Mouse (Mus musculus): ENCODE data around the gene Nolc1. TPM values are rescaled to one million over a fixed set of nuclear protein-coding genes. Genes with fewer than 3 reads are reported as not detected.

The Nolc1 gene
- polyA plus RNA-seq, 1 experiment from 2014 or later = 93.5 TPM

GRCm38 (mm10) chr19:46068054-46068453 lies 7.6 kb upstream of the Nolc1 start:
- ATAC-seq (ENCODE audit: low FRiP score, low read depth) = no peak
- Histone ChIP-seq H3K4me1 (no peaks in the 10 kb centered on the region), H3K27me3 (no peaks in the 10 kb centered on the region), H3K9me3 (no peaks in the 10 kb centered on the region), H3K27ac (no peak overlapping the region), H3K9ac (no peak overlapping the region), H3K4me2 (replicated peaks) (no peak overlapping the region), H3K4me3 (no peak overlapping the region), H3K36me3 (peaks cover 98% of the 10 kb centered on the region)
- WGBS = 77% methylated on average over 10 of the region's 10 CpGs

GRCm38 (mm10) chr19:46073285-46073684 lies 2.4 kb upstream of the Nolc1 start:
- no peak overlapping the region for H3K27ac ChIP-seq
- H3K27me3 ChIP-seq = no peaks in the 10 kb centered on the region
- no peak overlapping the region for H3K4me2 ChIP-seq (replicated peaks)
- ATAC-seq (ENCODE audit: low FRiP score, low read depth) = no peak
- no peaks in the 10 kb centered on the region for H3K9me3 ChIP-seq
- H3K36me3 ChIP-seq = peaks cover 59% of the 10 kb centered on the region
- peaks cover 13% of the 10 kb centered on the region for H3K4me1 ChIP-seq
- no peak overlapping the region for H3K4me3 ChIP-seq
- H3K9ac ChIP-seq = no peak overlapping the region; the same call in 1 of the 2 replicates
- 84% methylated on average over 7 of the region's 7 CpGs for WGBS

GRCm38 (mm10) chr19:46074266-46074665 lies 1.4 kb upstream of the Nolc1 start:
- Histone ChIP-seq H3K27me3 (no peaks in the 10 kb centered on the region), H3K4me1 (peaks cover 13% of the 10 kb centered on the region), H3K4me3 (no peak overlapping the region), H3K9me3 (no peaks in the 10 kb centered on the region), H3K4me2 (replicated peaks) (no peak overlapping the region), H3K9ac (no peak overlapping the region), H3K27ac (no peak overlapping the region), H3K36me3 (peaks cover 61% of the 10 kb centered on the region)
- ATAC-seq (ENCODE audit: low FRiP score, low read depth) = no peak
- 94% methylated on average over 5 of the region's 5 CpGs for WGBS

- Histone ChIP-seq H3K9ac (no peak overlapping the region), H3K36me3 (peaks cover 62% of the 10 kb centered on the region), H3K9me3 (no peaks in the 10 kb centered on the region), H3K27me3 (no peaks in the 10 kb centered on the region), H3K27ac (no peak overlapping the region), H3K4me2 (replicated peaks) (no peak overlapping the region), H3K4me3 (no peak overlapping the region), H3K4me1 (peaks cover 13% of the 10 kb centered on the region)
- no peak for ATAC-seq (ENCODE audit: low FRiP score, low read depth)
- WGBS = 57% methylated on average over 3 of the region's 3 CpGs
These were observed 2.9 kb downstream of the Nolc1 start for GRCm38 (mm10) chr19:46078535-46078934.

GRCm38 (mm10) chr19:46085185-46085584 lies 9.5 kb downstream of the Nolc1 start:
- no peaks in the 10 kb centered on the region for H3K4me1 ChIP-seq
- no peak overlapping the region for H3K4me2 ChIP-seq (replicated peaks)
- H3K27me3 ChIP-seq = no peaks in the 10 kb centered on the region
- 95% methylated on average over 8 of the region's 8 CpGs for WGBS
- H3K27ac ChIP-seq = no peak overlapping the region
- H3K36me3 ChIP-seq = peaks cover 59% of the 10 kb centered on the region
- H3K9me3 ChIP-seq = no peaks in the 10 kb centered on the region
- no peak for ATAC-seq (ENCODE audit: low FRiP score, low read depth)
- H3K9ac ChIP-seq = no peak overlapping the region
- H3K4me3 ChIP-seq = no peak overlapping the region

GRCm38 (mm10) chr19:46086337-46086736 lies 10.7 kb downstream of the Nolc1 start:
- Histone ChIP-seq H3K4me3 (no peak overlapping the region), H3K27ac (no peak overlapping the region), H3K27me3 (no peaks in the 10 kb centered on the region), H3K4me1 (no peaks in the 10 kb centered on the region), H3K36me3 (peaks cover 48% of the 10 kb centered on the region), H3K9ac (no peak overlapping the region), H3K4me2 (replicated peaks) (no peak overlapping the region), H3K9me3 (no peaks in the 10 kb centered on the region)
- no peak for ATAC-seq (ENCODE audit: low FRiP score, low read depth)
- WGBS = 58% methylated on average over 3 of the region's 3 CpGs

- Histone ChIP-seq H3K27ac (no peak overlapping the region), H3K4me2 (replicated peaks) (no peak overlapping the region), H3K27me3 (no peaks in the 10 kb centered on the region), H3K4me1 (no peaks in the 10 kb centered on the region), H3K4me3 (no peak overlapping the region), H3K36me3 (peaks cover 32% of the 10 kb centered on the region), H3K9ac (no peak overlapping the region), H3K9me3 (no peaks in the 10 kb centered on the region)
- 79% methylated on average over 7 of the region's 7 CpGs for whole genome bisulfite sequencing
- no peak for ATAC-seq (ENCODE audit: low FRiP score, low read depth)
These were observed 12.2 kb downstream of the Nolc1 start for GRCm38 (mm10) chr19:46087871-46088270.

- Histone ChIP-seq H3K9me3 (peaks cover 3% of the 10 kb centered on the region; the same call in 1 of the 2 replicates), H3K4me1 (no peaks in the 10 kb centered on the region), H3K4me3 (no peak overlapping the region), H3K36me3 (no peaks in the 10 kb centered on the region), H3K9ac (no peak overlapping the region), H3K27me3 (no peaks in the 10 kb centered on the region), H3K4me2 (replicated peaks) (no peak overlapping the region), H3K27ac (no peak overlapping the region)
- 88% methylated on average over 4 of the region's 4 CpGs for WGBS
- ATAC-seq (ENCODE audit: low FRiP score, low read depth) = no peak
These were observed 16.0 kb downstream of the Nolc1 start for GRCm38 (mm10) chr19:46091641-46092040.

- no peaks in the 10 kb centered on the region for H3K27me3 ChIP-seq
- H3K27ac ChIP-seq = no peak overlapping the region
- no peaks in the 10 kb centered on the region for H3K36me3 ChIP-seq
- H3K4me2 ChIP-seq (replicated peaks) = no peak overlapping the region
- peaks cover 3% of the 10 kb centered on the region; the same call in 1 of the 2 replicates for H3K9me3 ChIP-seq
- 83% methylated on average over 2 of the region's 2 CpGs for WGBS
- H3K4me1 ChIP-seq = no peaks in the 10 kb centered on the region
- ATAC-seq (ENCODE audit: low FRiP score, low read depth) = no peak
- no peak overlapping the region for H3K9ac ChIP-seq
- no peak overlapping the region for H3K4me3 ChIP-seq
These were observed 18.5 kb downstream of the Nolc1 start for GRCm38 (mm10) chr19:46094144-46094543.

- no peak overlapping the region for H3K27ac ChIP-seq
- no peak overlapping the region for H3K4me3 ChIP-seq
- H3K36me3 ChIP-seq = no peaks in the 10 kb centered on the region
- no peak overlapping the region for H3K9ac ChIP-seq
- no peak for ATAC-seq (ENCODE audit: low FRiP score, low read depth)
- no peak overlapping the region for H3K4me2 ChIP-seq (replicated peaks)
- no peaks in the 10 kb centered on the region for H3K27me3 ChIP-seq
- H3K4me1 ChIP-seq = no peaks in the 10 kb centered on the region
- 84% methylated on average over 4 of the region's 4 CpGs for WGBS
- peaks cover 3% of the 10 kb centered on the region; the same call in 1 of the 2 replicates for H3K9me3 ChIP-seq
These were observed 19.6 kb downstream of the Nolc1 start for GRCm38 (mm10) chr19:46095291-46095690.

GRCm38 (mm10) chr19:46096396-46096795 lies 20.7 kb downstream of the Nolc1 start:
- WGBS = 87% methylated on average over 5 of the region's 5 CpGs

GRCm38 (mm10) chr19:46099561-46099960 lies 23.9 kb downstream of the Nolc1 start:
- Histone ChIP-seq H3K36me3 (no peaks in the 10 kb centered on the region), H3K27ac (no peak overlapping the region), H3K4me1 (no peaks in the 10 kb centered on the region), H3K9ac (no peak overlapping the region), H3K27me3 (no peaks in the 10 kb centered on the region), H3K4me3 (no peak overlapping the region), H3K4me2 (replicated peaks) (no peak overlapping the region), H3K9me3 (no peaks in the 10 kb centered on the region)
- ATAC-seq (ENCODE audit: low FRiP score, low read depth) = no peak
- 90% methylated on average over 3 of the region's 3 CpGs for WGBS

More at GRCm38 (mm10) chr19:46096396-46096795, 20.7 kb downstream of the Nolc1 start:
- Histone ChIP-seq H3K36me3 (no peaks in the 10 kb centered on the region), H3K9me3 (peaks cover 3% of the 10 kb centered on the region; the same call in 1 of the 2 replicates), H3K27me3 (no peaks in the 10 kb centered on the region), H3K9ac (no peak overlapping the region), H3K4me3 (no peak overlapping the region), H3K4me1 (no peaks in the 10 kb centered on the region), H3K27ac (no peak overlapping the region), H3K4me2 (replicated peaks) (no peak overlapping the region)
- ATAC-seq (ENCODE audit: low FRiP score, low read depth) = no peak

GRCm38 (mm10) chr19:46103437-46104186 lies 27.9 kb downstream of the Nolc1 start:
- H3K4me3 ChIP-seq = no peak overlapping the region
- no peaks in the 10 kb centered on the region for H3K27me3 ChIP-seq
- H3K9me3 ChIP-seq = no peaks in the 10 kb centered on the region
- no peak overlapping the region for H3K4me2 ChIP-seq (replicated peaks)
- WGBS = 88% methylated on average over 6 of the region's 6 CpGs
- no peaks in the 10 kb centered on the region for H3K4me1 ChIP-seq
- ATAC-seq (ENCODE audit: low FRiP score, low read depth) = no peak
- H3K36me3 ChIP-seq = no peaks in the 10 kb centered on the region
- H3K27ac ChIP-seq = no peak overlapping the region
- H3K9ac ChIP-seq = no peak overlapping the region
